Mouse (Mus musculus) neural tube, embryonic 10.5 days (tissue): Measurements from ENCODE around the gene Fam32a.

Experiments used
- DNase-seq: peaks from one replicate; pipeline ENCODE4 v3.0.0-alpha.2; 2017; ENCODE audit warnings: low spot score; ENCODE audit errors: extremely low spot score

Gene Fam32a

GRCm38 (mm10) chr8:72219541-72220363 lies at the start of gene Fam32a:
Fam32a (plus strand) TSS chr8:72219730.
- DNase-seq: peak; percentile 89

GRCm38 (mm10) chr8:72177346-72177925 lies 42.1 kb upstream of the Fam32a start:
- peak; percentile 56 for DNase-seq

GRCm38 (mm10) chr8:72183554-72184202 lies 35.9 kb upstream of the Fam32a start:
- no peak for DNase-seq

- DNase-seq: no peak
Measured at GRCm38 (mm10) chr8:72187793-72188331, 31.7 kb upstream of the Fam32a start.

- no peak for DNase-seq
Measured at GRCm38 (mm10) chr8:72189417-72190214, 29.9 kb upstream of the Fam32a start, which contains the start of gene Hsh2d. Hsh2d (plus strand) TSS chr8:72189638.

GRCm38 (mm10) chr8:72190215-72190539 lies 29.4 kb upstream of the Fam32a start:
- no peak for DNase-seq

GRCm38 (mm10) chr8:72192065-72192464 lies 27.5 kb upstream of the Fam32a start:
- DNase-seq: no peak

GRCm38 (mm10) chr8:72197997-72198396 lies 21.5 kb upstream of the Fam32a start:
- no peak for DNase-seq

GRCm38 (mm10) chr8:72208582-72208981 lies 10.9 kb upstream of the Fam32a start:
- DNase-seq: no peak

GRCm38 (mm10) chr8:72210222-72210621 lies 9.3 kb upstream of the Fam32a start:
- no peak for DNase-seq

- no peak for DNase-seq
Measured at GRCm38 (mm10) chr8:72210710-72211109, 8.8 kb upstream of the Fam32a start.

- no peak for DNase-seq
Measured at GRCm38 (mm10) chr8:72211846-72212245, 7.7 kb upstream of the Fam32a start.

- no peak for DNase-seq
Measured at GRCm38 (mm10) chr8:72212751-72213150, 6.8 kb upstream of the Fam32a start, which contains the start of gene Cib3. Cib3 (minus strand) TSS chr8:72212837.

- DNase-seq: no peak
Measured at GRCm38 (mm10) chr8:72213536-72213935, 6.0 kb upstream of the Fam32a start, which contains the start of gene Gm11034. Gm11034 (minus strand) TSS chr8:72213636.

- no peak for DNase-seq
Measured at GRCm38 (mm10) chr8:72215060-72215459, 4.5 kb upstream of the Fam32a start.

GRCm38 (mm10) chr8:72215871-72216270 lies 3.7 kb upstream of the Fam32a start:
- no peak for DNase-seq

GRCm38 (mm10) chr8:72218781-72219540 lies 569 bp upstream of the Fam32a start:
- no peak for DNase-seq

GRCm38 (mm10) chr8:72220758-72221157 lies 1.2 kb downstream of the Fam32a start:
- DNase-seq: no peak

- no peak for DNase-seq
Measured at GRCm38 (mm10) chr8:72222656-72223055, 3.1 kb downstream of the Fam32a start.
